15 mouse cellular contexts compared by ENCODE assay signal in genomic region chr11:40554867-40555794, GRCm38 (mm10).
A peak's percentile ranks its signal among the peaks of the same experiment; 100 is the strongest.
DNase-seq lines count a peak whose midpoint lies in the region; ATAC-seq lines count a peak whose summit lies in the region.
"Had no signal": no experiment of that assay in that cellular context is flagged by ENCODE, and none has a peak within 500 bp of the region (broad histone marks: within the 10 kb centered on the region; RNA-seq: fewer than 3 reads in every experiment).

No protein-coding gene starts in this region.

- H3K9me3 ChIP-seq in kidney, embryonic 16.5 days (ENCODE audit: low read length), result no peaks in the 10 kb centered on the region
- H3K9me3 ChIP-seq: heart, embryonic 15.5 days; hindbrain, embryonic 10.5 days; kidney, embryonic 15.5 days; liver, embryonic 12.5 days; lung, embryonic 15.5 days had no signal

- no peak overlapping the region for H3K27ac ChIP-seq in kidney, embryonic 16.5 days (ENCODE audit: low read length)
- H3K27ac ChIP-seq: heart, embryonic 15.5 days; hindbrain, embryonic 10.5 days; kidney, embryonic 15.5 days; liver, embryonic 12.5 days; lung, embryonic 15.5 days had no signal

- no peak overlapping the region for H3K4me2 ChIP-seq in kidney, embryonic 16.5 days (replicated peaks; ENCODE audit: low read depth, low read length)
- H3K4me2 ChIP-seq: heart, embryonic 15.5 days; kidney, embryonic 15.5 days; liver, embryonic 12.5 days; lung, embryonic 15.5 days had no signal

- ATAC-seq in kidney, embryonic 16.5 days (ENCODE audit: low FRiP score, low TSS enrichment), result 0 out of 2 replicates have a peak, but pooled peaks have one; percentile 9
- ATAC-seq in megakaryocyte progenitor cell, adult 5-6 weeks (replicated peaks; ENCODE audit: poor library complexity), result no peak
- ATAC-seq: forebrain, embryonic 14.5 days; liver, embryonic 12.5 days had no signal

- H3K4me1 ChIP-seq in kidney, embryonic 16.5 days (ENCODE audit: insufficient read depth, low read length), result 0 out of 2 replicates have a peak, but pooled peaks cover 2% of the 10 kb centered on the region
- H3K4me1 ChIP-seq: heart, embryonic 15.5 days; hindbrain, embryonic 10.5 days; kidney, embryonic 15.5 days; liver, embryonic 12.5 days had no signal

- no peak overlapping the region for H3K9ac ChIP-seq in kidney, embryonic 16.5 days (replicated peaks; ENCODE audit: low read length)
- H3K9ac ChIP-seq: heart, embryonic 15.5 days; kidney, embryonic 15.5 days; liver, embryonic 12.5 days; lung, embryonic 15.5 days had no signal

- H3K36me3 ChIP-seq in kidney, embryonic 16.5 days (ENCODE audit: insufficient read depth, low read length), result no peaks in the 10 kb centered on the region
- H3K36me3 ChIP-seq: heart, embryonic 15.5 days; hindbrain, embryonic 10.5 days; kidney, embryonic 15.5 days; liver, embryonic 12.5 days; lung, embryonic 15.5 days had no signal

- 71% methylated on average over 11 of the region's 11 CpGs for WGBS in kidney, embryonic 16.5 days

- H3K4me3 ChIP-seq in kidney, embryonic 16.5 days (ENCODE audit: low read length), result no peak overlapping the region
- H3K4me3 ChIP-seq: heart, embryonic 15.5 days; hindbrain, embryonic 10.5 days; kidney, embryonic 15.5 days; liver, embryonic 12.5 days; lung, embryonic 15.5 days had no signal

- DNase-seq in kidney, postnatal 10 days, result no peak
- peak; percentile 87 for DNase-seq in brain, adult 2 months (ENCODE audit: low read depth, low spot score)
- DNase-seq in frontal cortex, adult 2 months (ENCODE audit: extremely low spot score in 1 of 2, low spot score in 1 of 2), result peak; percentile 52 to 65
- DNase-seq in layer of hippocampus, postnatal 36 days, result peak; percentile 41 to 42
- no peak for DNase-seq in thymus, postnatal 36 days
- DNase-seq in spleen, postnatal 36 days (ENCODE audit: low spot score in 2 of 2), result no peak
- DNase-seq: cerebellum, adult 11-12 months had no signal

- no peaks in the 10 kb centered on the region for H3K27me3 ChIP-seq in kidney, embryonic 16.5 days (ENCODE audit: insufficient read depth, low read length)
- H3K27me3 ChIP-seq: heart, embryonic 15.5 days; kidney, embryonic 15.5 days; liver, embryonic 12.5 days; lung, embryonic 15.5 days had no signal

Comparison
In these comparisons a context has a peak if more than half of its experiments do, and no peak if none do; other contexts are left out.
1. DNase-seq: peak in brain, adult 2 months (single experiment), frontal cortex, adult 2 months (2 of 2) and layer of hippocampus, postnatal 36 days (2 of 2); none in kidney, postnatal 10 days (single experiment), thymus, postnatal 36 days (0 of 2) and spleen, postnatal 36 days (0 of 2).